Mouse (Mus musculus) hindbrain, embryonic 10.5 days (tissue): ENCODE results near the gene Gpr183. TPM values are rescaled to one million over a fixed set of nuclear protein-coding genes. Genes with fewer than 3 reads are reported as not detected.

Source experiments
- DNase-seq: peaks from one replicate; pipeline ENCODE4 v3.0.0-alpha.2; 2017; ENCODE audit warnings: low spot score
- H3K27ac ChIP-seq: fragments of 300-500 bp; sonication (generic); 2 replicates; pipeline ENCODE4 v1.5.1; 2016; ENCODE audit warnings: mild to moderate bottlenecking, moderate library complexity
- H3K27me3 ChIP-seq: fragments of 300-500 bp; sonication (generic); 2 replicates; pipeline ENCODE4 v1.6.1; 2016; ENCODE audit warnings: mild to moderate bottlenecking; ENCODE audit not compliant: poor library complexity, insufficient read depth, severe bottlenecking
- H3K36me3 ChIP-seq: fragments of 300-500 bp; sonication (generic); 2 replicates; pipeline ENCODE4 v1.6.1; 2016; ENCODE audit warnings: mild to moderate bottlenecking, moderate library complexity
- H3K4me1 ChIP-seq: fragments of 300-500 bp; sonication (generic); replicated peaks from 2 replicates; pipeline ENCODE4 v1.6.1; 2016; ENCODE audit warnings: mild to moderate bottlenecking
- H3K4me3 ChIP-seq: fragments of 300-500 bp; sonication (generic); 2 replicates; pipeline ENCODE4 v1.5.1; 2016; ENCODE audit warnings: mild to moderate bottlenecking, moderate library complexity
- H3K9me3 ChIP-seq: fragments of 300-500 bp; sonication (generic); 2 replicates; pipeline ENCODE4 v1.6.1; 2016; ENCODE audit warnings: mild to moderate bottlenecking, moderate library complexity
- WGBS: fragments of 180-500 bp; shearing (Covaris S2); methylation state at CpG from one replicate; pipeline ENCODE4 v1.1.7; 2016; 5-methylcytosine and 5-hydroxymethylcytosine counted together
- polyA plus RNA-seq: library from polyadenylated mRNA; unstranded; fragments of >200 nt; fragmentation: Nextera tagmentation; extraction: Ambion mirVana; gene quantifications from 2 replicates; pipeline ENCODE4 v1.2.1, GENCODE M21; 2016

Gene Gpr183
- polyA plus RNA-seq, 1 experiment from 2014 or later = 2.0 TPM

DNA sequence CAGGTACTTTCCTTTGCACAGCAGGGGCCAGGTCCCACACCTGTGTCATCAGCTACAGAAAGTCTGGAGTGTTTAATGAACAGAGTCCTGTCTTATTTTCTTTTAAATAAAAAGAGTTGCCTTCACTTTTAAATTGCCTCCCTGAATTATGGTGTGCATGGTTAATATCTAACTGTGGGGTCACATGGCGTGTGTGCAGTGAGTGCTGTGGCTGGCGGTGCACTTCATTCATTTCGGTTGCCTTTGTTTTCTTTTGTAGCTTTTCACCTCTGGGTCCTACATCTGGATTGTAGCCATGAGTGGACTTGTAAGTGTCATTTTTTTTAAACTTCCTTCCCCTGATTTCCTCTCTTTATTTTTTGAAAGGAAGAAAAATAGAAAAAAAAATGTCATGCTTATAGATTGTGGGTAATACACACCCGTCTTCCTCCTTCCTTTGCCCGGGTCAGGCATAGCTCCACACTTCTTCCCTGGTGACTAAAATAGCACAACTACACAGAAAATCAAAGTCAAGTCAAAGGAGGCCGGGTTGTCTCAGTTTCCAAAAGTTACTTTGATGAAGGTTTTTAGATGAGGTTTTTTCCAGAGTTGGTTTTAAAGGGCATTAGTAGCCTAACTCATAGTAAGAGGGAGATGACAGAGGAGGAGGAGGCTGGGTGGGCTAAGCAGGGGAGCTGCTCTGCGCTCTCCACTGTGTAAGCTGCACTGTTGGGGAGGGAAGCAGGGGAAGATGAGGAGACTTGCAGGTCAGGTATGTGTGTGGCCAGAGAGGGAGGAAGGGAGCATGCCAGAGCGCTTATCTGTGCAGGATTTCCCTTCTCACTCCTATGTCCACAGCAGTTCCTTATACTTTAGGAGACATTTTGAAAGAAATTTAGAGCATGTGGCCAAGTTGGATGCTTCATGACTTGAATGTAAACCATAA is 18.3 kb upstream of the Gpr183 start:
- WGBS = 79% methylated on average over 8 of the region's 8 CpGs
- H3K4me3 ChIP-seq = no peak overlapping the region
- H3K27ac ChIP-seq = no peak overlapping the region
- H3K9me3 ChIP-seq = no peaks in the 10 kb centered on the region
- H3K4me1 ChIP-seq = 0 out of 2 replicates have a peak, but pooled peaks cover 5% of the 10 kb centered on the region
- DNase-seq = no peak
- H3K27me3 ChIP-seq = no peaks in the 10 kb centered on the region
- H3K36me3 ChIP-seq = no peaks in the 10 kb centered on the region

DNA sequence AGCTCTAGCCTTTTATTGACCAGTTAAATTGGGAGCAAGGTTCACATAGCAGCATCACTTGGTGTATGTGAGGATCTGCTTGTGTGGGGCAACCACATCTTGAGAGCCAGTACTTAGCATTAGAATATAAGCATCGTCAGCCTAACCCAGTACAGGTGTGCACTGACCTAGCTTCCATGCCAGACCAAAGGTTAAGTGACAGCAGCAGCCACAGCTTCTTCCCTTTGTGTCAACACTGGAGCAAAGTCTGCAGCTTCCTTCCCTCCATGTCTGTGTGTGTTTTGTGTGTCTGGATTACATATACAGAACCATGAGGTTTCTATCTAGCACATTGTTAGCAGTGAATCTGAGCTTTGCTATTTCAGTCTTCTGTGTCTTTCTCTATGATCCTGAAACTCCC is 16.5 kb upstream of the Gpr183 start:
- no peak overlapping the region for H3K27ac ChIP-seq
- peaks cover under 1% of the 10 kb centered on the region; the same call in 1 of the 2 replicates for H3K36me3 ChIP-seq
- 0 out of 2 replicates have a peak, but pooled peaks cover 5% of the 10 kb centered on the region for H3K4me1 ChIP-seq
- no peaks in the 10 kb centered on the region for H3K9me3 ChIP-seq
- no peaks in the 10 kb centered on the region for H3K27me3 ChIP-seq
- WGBS = 90% methylated on average over 1 of the region's 1 CpGs
- no peak for DNase-seq
- no peak overlapping the region for H3K4me3 ChIP-seq

DNA sequence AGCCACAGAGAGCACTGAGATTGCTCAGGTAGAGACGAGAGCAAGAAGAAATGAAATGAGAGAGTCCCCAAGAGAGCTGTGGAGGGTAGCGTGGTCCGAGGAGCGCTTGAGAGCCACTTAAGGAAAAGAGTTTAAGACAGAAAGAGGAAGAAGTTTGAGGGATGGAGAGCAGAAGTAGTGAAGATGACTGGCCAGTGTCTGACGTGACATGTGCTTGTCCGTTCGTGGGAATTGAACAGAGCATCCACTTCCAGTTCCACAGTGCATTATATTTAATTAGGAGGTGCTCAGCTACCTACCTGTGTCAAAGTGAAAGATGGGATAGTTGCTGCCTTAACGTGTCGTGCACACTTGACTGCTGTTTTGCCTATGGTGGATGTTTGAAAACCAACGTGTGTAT is 8.1 kb upstream of the Gpr183 start:
- no peaks in the 10 kb centered on the region for H3K9me3 ChIP-seq
- no peak for DNase-seq
- no peak overlapping the region for H3K27ac ChIP-seq
- no peak overlapping the region for H3K4me3 ChIP-seq
- H3K4me1 ChIP-seq = no peaks in the 10 kb centered on the region
- 92% methylated on average over 10 of the region's 10 CpGs for WGBS
- peaks cover 24% of the 10 kb centered on the region for H3K36me3 ChIP-seq
- H3K27me3 ChIP-seq = no peaks in the 10 kb centered on the region

DNA sequence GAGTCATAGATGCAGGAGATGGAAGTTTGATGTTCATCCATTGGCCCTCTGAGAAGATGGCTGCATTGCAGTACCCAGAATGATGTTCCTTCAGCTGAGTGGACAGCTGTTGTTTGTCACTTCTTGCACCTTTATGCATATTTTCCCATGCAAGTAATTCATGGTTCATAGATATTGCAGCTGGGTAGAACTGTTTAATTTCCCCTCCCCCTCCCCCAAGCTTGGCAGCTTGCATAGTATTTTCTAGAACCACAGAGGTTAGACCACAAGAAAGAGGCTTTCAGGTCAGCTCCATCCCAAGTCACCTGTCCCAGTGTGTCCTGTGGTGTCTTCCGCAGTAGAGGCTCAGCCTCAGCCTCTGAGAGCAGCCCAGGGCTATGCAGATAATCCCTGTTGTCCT is 5.4 kb upstream of the Gpr183 start:
- H3K9me3 ChIP-seq = no peaks in the 10 kb centered on the region
- WGBS = 80% methylated on average over 1 of the region's 1 CpGs

DNA sequence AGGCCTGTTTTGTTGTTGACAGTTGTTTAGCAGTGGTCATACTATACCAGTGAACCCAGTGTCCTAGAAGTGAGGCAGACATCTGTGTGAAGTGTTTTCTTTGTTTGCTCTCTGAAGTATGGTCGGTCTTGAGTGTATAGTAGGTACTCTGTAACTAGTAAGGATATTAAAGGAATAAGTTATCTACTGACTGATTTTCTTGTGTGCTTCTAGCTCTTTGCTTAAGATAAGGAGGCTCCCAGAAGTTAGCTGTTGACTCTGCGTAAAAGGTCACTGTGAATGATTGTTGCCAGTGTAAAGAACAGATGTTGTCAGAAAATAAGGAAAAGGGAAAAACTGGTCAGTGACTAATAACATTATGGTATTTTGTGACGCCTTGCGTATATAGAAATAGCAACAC is 2.1 kb upstream of the Gpr183 start:
- DNase-seq = no peak
- Histone ChIP-seq H3K9me3 (no peaks in the 10 kb centered on the region), H3K4me1 (peaks cover 4% of the 10 kb centered on the region; the same call in 1 of the 2 replicates), H3K27me3 (no peaks in the 10 kb centered on the region), H3K36me3 (no peaks in the 10 kb centered on the region), H3K4me3 (no peak overlapping the region), H3K27ac (no peak overlapping the region)
- 92% methylated on average over 4 of the region's 4 CpGs for WGBS

More for the DNA sequence above, 5.4 kb upstream of the Gpr183 start:
- Histone ChIP-seq H3K4me1 (0 out of 2 replicates have a peak, but pooled peaks cover 2% of the 10 kb centered on the region), H3K27me3 (no peaks in the 10 kb centered on the region), H3K4me3 (no peak overlapping the region), H3K27ac (no peak overlapping the region), H3K36me3 (peaks cover 12% of the 10 kb centered on the region)
- DNase-seq = no peak

DNA sequence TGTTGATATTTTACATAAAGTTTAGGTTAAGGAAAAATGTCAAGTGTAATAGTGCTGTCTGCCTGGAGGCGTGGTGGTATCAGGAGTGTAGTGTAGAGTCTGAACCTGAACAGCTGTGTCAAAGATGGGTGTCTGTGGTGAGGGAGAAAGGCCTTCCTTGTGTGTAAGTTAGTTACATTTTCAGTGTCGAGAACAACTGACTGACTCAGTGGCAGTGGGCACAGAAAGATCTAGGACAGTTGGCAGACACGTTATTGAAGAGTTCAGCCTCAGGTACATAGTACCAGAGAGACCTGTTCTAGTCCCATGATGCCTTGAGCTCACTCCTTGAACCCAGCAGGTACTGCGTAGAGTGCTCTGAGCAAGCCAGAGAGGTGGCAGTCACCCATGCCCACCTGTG is 466 bp upstream of the Gpr183 start:
- H3K4me3 ChIP-seq = no peak overlapping the region
- no peak overlapping the region for H3K27ac ChIP-seq
- no peak for DNase-seq
- peaks cover 12% of the 10 kb centered on the region; the same call in 1 of the 2 replicates for H3K4me1 ChIP-seq
- H3K27me3 ChIP-seq = no peaks in the 10 kb centered on the region
- H3K9me3 ChIP-seq = no peaks in the 10 kb centered on the region
- no peaks in the 10 kb centered on the region for H3K36me3 ChIP-seq
- 93% methylated on average over 4 of the region's 4 CpGs for WGBS

DNA sequence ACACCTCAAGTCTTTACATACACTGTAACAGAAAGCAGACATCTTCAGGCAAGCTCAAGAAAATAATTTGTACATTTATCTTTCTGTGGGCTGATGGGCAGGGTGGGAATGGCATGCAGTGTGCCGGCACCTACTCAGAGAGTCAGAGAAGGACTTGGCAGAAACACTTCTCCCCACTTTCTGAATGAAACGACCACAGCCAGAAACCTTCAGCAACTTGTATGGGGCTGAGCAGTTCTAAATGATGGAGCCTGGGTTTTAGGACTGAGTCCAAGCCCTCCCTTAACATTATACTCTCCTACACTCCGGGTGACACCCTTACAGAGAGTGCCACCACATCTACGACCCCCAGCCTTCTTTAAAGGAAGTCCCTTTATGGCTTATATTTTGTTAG is 1.1 kb downstream of the Gpr183 start:
- H3K27me3 ChIP-seq = no peaks in the 10 kb centered on the region
- no peaks in the 10 kb centered on the region for H3K36me3 ChIP-seq
- H3K27ac ChIP-seq = 0 out of 2 replicates have a peak overlapping the region, but pooled peaks have one; percentile 9
- H3K4me1 ChIP-seq = peaks cover 12% of the 10 kb centered on the region; the same call in 1 of the 2 replicates
- no peak overlapping the region for H3K4me3 ChIP-seq
- no peak for DNase-seq
- WGBS = 87% methylated on average over 4 of the region's 4 CpGs
- no peaks in the 10 kb centered on the region for H3K9me3 ChIP-seq

DNA sequence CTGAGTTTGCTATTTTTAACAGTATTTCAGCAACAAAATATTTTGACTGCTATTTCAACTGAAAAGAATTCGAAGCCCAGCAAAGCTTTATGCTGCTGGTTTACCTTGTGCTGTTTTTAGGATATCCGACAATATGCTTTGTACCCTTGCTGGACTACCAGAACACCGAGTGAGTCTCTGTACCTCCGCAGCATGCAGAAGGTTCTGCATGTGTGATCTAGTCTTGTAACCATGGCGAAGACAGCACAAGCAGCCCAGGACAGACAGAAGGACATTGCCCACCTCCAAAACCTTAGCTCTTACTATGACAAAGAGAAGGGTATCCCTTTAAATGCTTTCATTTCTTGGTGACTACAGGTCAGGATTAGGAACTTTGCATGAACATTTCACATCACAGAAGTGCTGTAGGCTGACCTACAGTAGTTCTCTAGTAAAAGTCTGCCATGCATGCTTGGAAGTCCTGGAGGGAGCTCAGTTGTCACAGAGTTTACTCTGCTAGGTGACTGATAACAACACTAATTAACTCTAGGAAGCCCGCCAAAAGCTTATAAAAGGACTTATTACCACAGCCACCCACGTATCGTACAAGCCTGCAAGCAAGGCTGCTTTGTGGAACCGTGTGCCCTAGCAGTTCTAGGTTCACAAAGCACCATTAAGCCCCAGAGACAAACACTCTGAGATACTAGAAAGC is 1.6 kb downstream of the Gpr183 start:
- Histone ChIP-seq H3K36me3 (no peaks in the 10 kb centered on the region), H3K27ac (0 out of 2 replicates have a peak overlapping the region, but pooled peaks have one; percentile 9), H3K4me3 (no peak overlapping the region), H3K4me1 (peaks cover 12% of the 10 kb centered on the region; the same call in 1 of the 2 replicates), H3K9me3 (no peaks in the 10 kb centered on the region), H3K27me3 (no peaks in the 10 kb centered on the region)
- DNase-seq = no peak
- WGBS = 90% methylated on average over 9 of the region's 9 CpGs

DNA sequence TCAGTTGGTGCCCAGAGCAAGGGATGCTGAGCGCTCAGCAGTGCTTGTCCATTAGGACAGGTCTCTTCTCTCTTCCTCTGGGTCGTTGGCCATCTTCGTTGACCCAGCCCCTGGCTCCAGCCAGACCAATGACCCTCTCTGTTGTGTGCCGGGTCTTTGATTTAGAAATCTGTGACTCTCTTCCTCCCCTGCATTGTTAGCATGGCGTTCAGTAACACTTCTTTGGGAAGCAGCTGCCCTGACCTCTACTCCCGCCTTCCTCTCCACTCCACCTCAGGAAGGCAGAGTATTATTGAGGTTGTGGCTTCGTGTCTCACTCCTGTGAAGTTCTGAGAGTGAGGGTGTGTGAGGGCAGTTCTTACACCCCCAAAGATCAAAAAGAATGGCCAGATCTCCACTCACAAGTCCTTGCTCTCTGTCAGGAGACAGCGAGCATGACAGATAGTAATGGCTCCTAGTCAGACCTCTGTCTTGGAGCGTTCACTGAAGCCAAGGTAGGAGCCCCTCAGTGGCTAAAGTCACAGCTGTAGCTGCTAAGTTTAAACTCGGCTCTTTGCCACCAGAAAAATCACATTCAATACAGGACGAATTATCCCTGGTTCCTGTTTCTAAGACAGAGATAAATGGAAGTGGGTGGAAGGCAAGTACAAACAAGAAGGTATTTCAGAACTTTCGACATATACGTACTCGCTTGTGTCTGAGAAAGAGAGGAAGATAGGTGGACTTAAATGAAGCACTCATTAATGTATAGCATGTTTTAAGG is 2.7 kb downstream of the Gpr183 start:
- WGBS = 74% methylated on average over 14 of the region's 14 CpGs
- Histone ChIP-seq H3K36me3 (no peaks in the 10 kb centered on the region), H3K27ac (0 out of 2 replicates have a peak overlapping the region, but pooled peaks have one; percentile 17), H3K4me3 (no peak overlapping the region), H3K4me1 (peaks cover 12% of the 10 kb centered on the region; the same call in 1 of the 2 replicates), H3K9me3 (no peaks in the 10 kb centered on the region), H3K27me3 (no peaks in the 10 kb centered on the region)
- no peak for DNase-seq

DNA sequence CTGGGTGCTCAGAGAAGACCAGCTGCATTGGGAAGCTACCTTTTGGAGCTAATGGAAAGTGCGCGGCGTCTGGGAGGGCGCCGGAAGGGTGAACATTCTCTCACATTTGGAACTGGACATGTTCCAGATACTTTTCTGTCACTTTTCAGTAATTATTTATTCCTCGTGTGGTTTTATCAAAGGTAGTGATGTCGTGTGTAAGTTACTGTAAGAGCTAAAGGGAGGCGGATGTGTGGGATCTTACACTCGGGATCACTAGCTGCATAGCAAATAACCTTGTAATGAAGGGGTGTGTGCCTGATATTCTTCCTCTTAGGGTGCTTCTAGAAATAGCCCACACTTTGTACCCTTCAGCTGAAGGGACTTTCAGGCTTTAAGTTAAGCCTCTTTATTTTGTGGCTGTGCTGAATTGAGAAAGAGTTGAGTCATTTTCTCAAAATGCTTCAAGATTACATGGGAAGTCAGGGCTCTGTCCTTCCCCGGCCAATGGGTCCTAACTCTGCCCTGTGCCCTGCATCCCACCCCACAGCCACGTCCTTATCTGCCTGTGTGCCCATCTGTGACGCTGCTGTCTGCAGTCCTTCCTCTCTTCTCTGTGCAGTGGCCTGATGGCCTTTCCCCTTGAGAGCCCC is 3.4 kb downstream of the Gpr183 start:
- H3K4me3 ChIP-seq = no peak overlapping the region
- H3K4me1 ChIP-seq = peaks cover 12% of the 10 kb centered on the region; the same call in 1 of the 2 replicates
- no peak for DNase-seq
- no peaks in the 10 kb centered on the region for H3K36me3 ChIP-seq
- no peaks in the 10 kb centered on the region for H3K27me3 ChIP-seq
- no peaks in the 10 kb centered on the region for H3K9me3 ChIP-seq
- peak overlapping the region; percentile 50; the same call in 1 of the 2 replicates for H3K27ac ChIP-seq
- 89% methylated on average over 12 of the region's 12 CpGs for WGBS

DNA sequence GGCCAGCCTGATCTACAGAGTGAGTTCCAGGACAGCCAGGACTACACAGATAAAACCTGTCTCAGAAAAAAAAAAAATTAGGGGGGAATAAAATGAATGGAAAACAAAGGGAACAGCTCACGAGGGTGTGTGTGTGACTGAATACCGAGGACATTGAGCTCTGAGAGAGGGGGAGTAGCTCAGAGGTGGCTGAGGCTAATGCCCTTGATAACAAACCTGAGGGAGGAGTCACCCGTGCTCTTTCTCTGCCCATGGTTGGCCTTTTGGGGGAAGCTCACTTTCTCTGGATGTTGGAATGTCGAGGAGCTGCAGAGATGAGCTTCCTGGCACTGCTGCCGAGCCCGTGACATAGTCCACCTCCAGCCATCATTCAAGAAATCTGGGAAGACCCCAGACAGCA is 4.0 kb downstream of the Gpr183 start:
- Histone ChIP-seq H3K27ac (peak overlapping the region; percentile 50; the same call in 1 of the 2 replicates), H3K36me3 (no peaks in the 10 kb centered on the region), H3K9me3 (no peaks in the 10 kb centered on the region), H3K4me3 (no peak overlapping the region), H3K27me3 (no peaks in the 10 kb centered on the region), H3K4me1 (peaks cover 12% of the 10 kb centered on the region; the same call in 1 of the 2 replicates)
- 75% methylated on average over 6 of the region's 6 CpGs for WGBS
- DNase-seq = no peak

DNA sequence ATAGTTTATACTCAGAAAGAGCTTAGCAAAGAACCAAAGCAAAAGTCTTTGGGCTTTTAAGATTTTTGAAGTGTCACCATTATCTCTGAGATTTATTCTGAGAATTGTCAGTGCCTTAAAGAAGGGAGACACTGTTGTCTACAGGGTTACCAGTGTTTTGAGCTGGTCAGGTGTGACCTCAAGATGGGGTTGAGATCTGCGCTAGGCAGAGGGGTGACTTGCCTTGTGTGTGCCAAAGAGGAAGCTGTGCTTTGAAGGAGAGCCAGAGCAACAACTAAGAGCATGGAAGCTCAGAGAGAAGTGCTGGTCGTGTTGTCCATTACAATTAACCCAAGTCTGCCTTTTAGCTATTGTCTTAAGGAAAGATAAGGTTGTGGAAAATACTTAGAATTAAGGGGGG is 4.5 kb downstream of the Gpr183 start:
- Histone ChIP-seq H3K27me3 (no peaks in the 10 kb centered on the region), H3K36me3 (no peaks in the 10 kb centered on the region), H3K4me3 (no peak overlapping the region), H3K27ac (no peak overlapping the region), H3K4me1 (peaks cover 10% of the 10 kb centered on the region; the same call in 1 of the 2 replicates), H3K9me3 (no peaks in the 10 kb centered on the region)
- no peak for DNase-seq
- 82% methylated on average over 2 of the region's 2 CpGs for WGBS
